Mouse (Mus musculus) olfactory bulb, adult 2 months (tissue): Measurements from ENCODE around the gene Ksr2. TPM values are rescaled to one million over a fixed set of nuclear protein-coding genes. Genes with fewer than 3 reads are reported as not detected.

ENCODE experiments used
- H3K27ac ChIP-seq: fragments of 200-500 bp; 2 replicates; pipeline ENCODE4 v1.5.1; 2012; ENCODE audit warnings: low read depth, low read length; ENCODE audit not compliant: insufficient read depth
- H3K4me1 ChIP-seq: fragments of 200-500 bp; 2 replicates; pipeline ENCODE4 v1.6.1; 2012; ENCODE audit warnings: low read length; ENCODE audit not compliant: control insufficient read depth, insufficient read depth
- H3K4me3 ChIP-seq: fragments of 200-500 bp; 2 replicates; pipeline ENCODE4 v1.5.1; 2012; ENCODE audit warnings: mild to moderate bottlenecking, low read depth, low read length, moderate library complexity; ENCODE audit not compliant: insufficient read depth
- CTCF ChIP-seq: fragments of 200-500 bp; IDR thresholded peaks from 2 replicates; pipeline ENCODE4 v1.5.1; 2012; ENCODE audit warnings: low read depth, mild to moderate bottlenecking, low read length, moderate library complexity; ENCODE audit not compliant: insufficient read depth
- POLR2A ChIP-seq: fragments of 200-500 bp; IDR thresholded peaks from 2 replicates; pipeline ENCODE4 v1.6.1; 2012; ENCODE audit warnings: mild to moderate bottlenecking, low read depth, low read length, moderate library complexity; ENCODE audit not compliant: insufficient read depth
- WGBS: fragments of 180-500 bp; shearing (Covaris S2); methylation state at CpG from one replicate; pipeline ENCODE4 v1.1.7; 2018; 5-methylcytosine and 5-hydroxymethylcytosine counted together
- polyA plus RNA-seq: library from polyadenylated mRNA; stranded (reverse); fragments of >200 nt; gene quantifications from 2 replicates; pipeline ENCODE4 v1.2.4, GENCODE M21; 2012; ENCODE audit warnings: low replicate concordance; ENCODE audit not compliant: missing spikeins, insufficient read depth, insufficient read length

The Ksr2 gene
- polyA plus RNA-seq, 1 experiment = not detected

- Histone ChIP-seq H3K27ac (no peak overlapping the region), H3K4me3 (no peak overlapping the region), H3K4me1 (peaks cover 38% of the 10 kb centered on the region)
- TF ChIP-seq CTCF (no peak), POLR2A (no peak)
- WGBS = 75% methylated on average over 4 of the region's 4 CpGs
Observed at GRCm38 (mm10) chr5:117669265-117669664, 255.5 kb downstream of the Ksr2 start.

DNA sequence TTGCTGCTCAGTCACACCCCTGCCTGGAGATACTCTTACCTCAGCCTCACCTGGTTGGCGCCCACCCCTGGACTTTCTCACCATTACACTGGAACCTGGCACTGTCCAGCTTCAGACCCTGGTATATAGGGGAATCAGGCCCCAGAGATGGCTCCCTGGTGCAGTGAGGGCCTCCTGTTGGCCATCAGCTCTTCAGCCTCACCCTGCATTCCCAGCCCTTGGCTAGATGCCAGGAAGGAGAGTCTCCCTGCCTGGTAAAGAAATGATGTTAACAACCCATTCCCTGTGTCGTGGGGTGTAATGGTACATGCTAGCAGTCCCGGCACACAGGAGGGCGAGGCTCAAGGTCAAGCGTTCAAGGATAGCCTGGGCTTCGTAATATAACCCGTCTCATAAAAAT, 256.0 kb downstream of the Ksr2 start:
- Histone ChIP-seq H3K4me1 (peaks cover 38% of the 10 kb centered on the region), H3K27ac (no peak overlapping the region), H3K4me3 (no peak overlapping the region)
- TF ChIP-seq CTCF = no peak
- TF ChIP-seq POLR2A = no peak
- WGBS = 62% methylated on average over 7 of the region's 7 CpGs

GRCm38 (mm10) chr5:117671362-117671761, 257.6 kb downstream of the Ksr2 start:
- no peak for TF ChIP-seq CTCF
- TF ChIP-seq POLR2A = no peak
- peaks cover 37% of the 10 kb centered on the region for H3K4me1 ChIP-seq
- no peak overlapping the region for H3K4me3 ChIP-seq
- 54% methylated on average over 6 of the region's 6 CpGs for WGBS
- no peak overlapping the region for H3K27ac ChIP-seq

GRCm38 (mm10) chr5:117675840-117676239, 262.0 kb downstream of the Ksr2 start:
- Histone ChIP-seq H3K27ac (no peak overlapping the region; the same call in 1 of the 2 replicates), H3K4me1 (peaks cover 27% of the 10 kb centered on the region), H3K4me3 (no peak overlapping the region)
- 53% methylated on average over 8 of the region's 8 CpGs for WGBS
- TF ChIP-seq POLR2A (no peak), CTCF (no peak)

DNA sequence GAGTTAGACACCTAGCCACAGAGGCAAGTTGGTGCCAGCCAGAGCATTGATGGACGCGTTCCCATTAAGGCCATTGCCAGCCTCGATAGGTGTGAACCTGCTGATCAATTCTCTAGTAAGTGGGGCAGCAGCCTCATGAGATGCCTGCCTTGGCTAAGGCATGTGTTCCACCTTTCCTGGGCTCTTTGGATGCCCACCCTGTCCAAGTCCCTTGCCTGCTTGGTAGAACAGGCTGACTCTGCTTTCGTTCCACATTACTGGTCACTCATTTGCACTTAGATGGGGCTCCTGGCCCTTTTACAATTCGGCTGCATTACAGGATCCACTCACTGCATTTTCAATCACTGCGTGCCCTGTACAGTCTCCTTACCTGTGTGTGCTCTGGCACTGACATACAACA, 263.4 kb downstream of the Ksr2 start:
- peak overlapping the region; percentile 10; the same call in 1 of the 2 replicates for H3K27ac ChIP-seq
- TF ChIP-seq POLR2A = no peak
- TF ChIP-seq CTCF = no peak
- 80% methylated on average over 6 of the region's 6 CpGs for WGBS
- H3K4me3 ChIP-seq = no peak overlapping the region
- peaks cover 22% of the 10 kb centered on the region for H3K4me1 ChIP-seq

DNA sequence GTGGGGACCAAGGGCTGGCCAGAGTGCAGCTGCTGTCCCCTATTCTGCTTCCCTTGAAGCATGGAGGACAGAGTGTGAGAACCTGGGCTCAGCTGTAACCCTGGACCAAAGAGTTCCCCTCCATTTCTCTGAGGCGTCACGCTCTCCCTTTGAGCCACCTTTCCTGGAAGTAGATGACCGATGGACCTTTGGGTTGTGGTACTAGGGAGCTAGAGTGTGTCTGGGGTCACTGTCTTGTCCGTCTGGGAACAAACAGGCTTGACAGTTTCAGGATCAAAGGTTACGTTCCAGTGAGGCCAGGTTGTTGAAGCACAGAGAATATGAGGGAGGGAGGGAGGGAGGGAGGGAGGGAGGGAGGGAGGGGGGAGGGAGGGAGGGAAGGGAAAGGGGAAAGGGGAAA, 264.6 kb downstream of the Ksr2 start:
- Histone ChIP-seq H3K4me3 (no peak overlapping the region), H3K4me1 (peaks cover 29% of the 10 kb centered on the region), H3K27ac (peak overlapping the region; percentile 77)
- TF ChIP-seq CTCF (no peak), POLR2A (no peak)
- WGBS = 79% methylated on average over 5 of the region's 5 CpGs

DNA sequence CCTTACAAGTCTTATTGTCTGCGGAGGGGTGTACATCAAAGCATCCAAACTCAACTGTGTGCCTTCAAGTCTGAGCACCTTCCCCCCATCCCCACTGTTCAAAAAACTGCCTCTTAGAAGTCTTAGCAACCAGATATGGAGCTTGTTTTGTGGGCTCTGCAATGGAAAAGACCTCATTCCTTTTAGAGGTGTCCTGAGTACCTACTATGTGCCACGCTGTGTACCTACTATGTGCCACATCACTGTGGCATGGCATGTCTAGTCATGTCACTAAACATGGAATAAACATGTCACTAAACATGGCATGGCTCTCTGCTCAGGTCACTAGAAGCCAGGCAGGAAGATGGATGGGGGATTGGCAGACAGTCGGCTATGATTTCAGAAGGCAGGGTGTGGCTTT, 268.4 kb downstream of the Ksr2 start:
- Histone ChIP-seq H3K27ac (no peak overlapping the region), H3K4me1 (peaks cover 30% of the 10 kb centered on the region), H3K4me3 (no peak overlapping the region)
- WGBS = 94% methylated on average over 3 of the region's 3 CpGs
- TF ChIP-seq POLR2A (no peak), CTCF (no peak)

- Histone ChIP-seq H3K4me1 (peaks cover 33% of the 10 kb centered on the region), H3K27ac (no peak overlapping the region), H3K4me3 (no peak overlapping the region)
- TF ChIP-seq CTCF (no peak), POLR2A (no peak)
- WGBS = 94% methylated on average over 8 of the region's 8 CpGs
Observed at GRCm38 (mm10) chr5:117684491-117684890, 270.7 kb downstream of the Ksr2 start.

- WGBS = 16% methylated on average over 4 of the region's 4 CpGs
- TF ChIP-seq POLR2A (no peak), CTCF (no peak)
- peak overlapping the region; percentile 85 for H3K27ac ChIP-seq
- H3K4me3 ChIP-seq = no peak overlapping the region
- peaks cover 56% of the 10 kb centered on the region for H3K4me1 ChIP-seq
Observed at GRCm38 (mm10) chr5:117687770-117688352, 274.1 kb downstream of the Ksr2 start.
